ENCODE assay signal across 16 mouse cellular contexts in genomic region chr13:52615085-52615484, GRCm38 (mm10). TPM values are rescaled to one million over a fixed set of nuclear protein-coding genes. Genes with fewer than 3 reads are reported as not detected.
DNase-seq lines count a peak whose midpoint lies in the region; ATAC-seq and TF ChIP-seq lines count a peak whose summit lies in the region.
"Had no signal": no experiment of that assay in that cellular context is flagged by ENCODE, and none has a peak within 500 bp of the region (broad histone marks: within the 10 kb centered on the region; RNA-seq: fewer than 3 reads in every experiment).

No protein-coding gene starts in this region.

- H3K4me2 ChIP-seq in kidney, embryonic 15.5 days, result no peak overlapping the region
- no peak overlapping the region for H3K4me2 ChIP-seq in kidney, embryonic 16.5 days (replicated peaks; ENCODE audit: low read depth, low read length)
- H3K4me2 ChIP-seq in liver, embryonic 16.5 days (ENCODE audit: low read depth, low read length), result no peak overlapping the region
- H3K4me2 ChIP-seq: heart, embryonic 11.5 days; lung, embryonic 15.5 days; stomach, embryonic 15.5 days had no signal

- no peak overlapping the region for H3K4me3 ChIP-seq in kidney, embryonic 15.5 days (replicated peaks)
- H3K4me3 ChIP-seq in kidney, embryonic 16.5 days (ENCODE audit: low read length), result no peak overlapping the region
- H3K4me3 ChIP-seq in brown adipose tissue, adult 24 weeks (ENCODE audit: insufficient read depth, low read depth, low read length), result no peak overlapping the region
- H3K4me3 ChIP-seq in liver, embryonic 16.5 days (ENCODE audit: low read depth, low read length), result no peak overlapping the region
- no peak overlapping the region for H3K4me3 ChIP-seq in layer of hippocampus, adult 2 months
- H3K4me3 ChIP-seq: hindbrain, embryonic 10.5 days; lung, embryonic 15.5 days; stomach, embryonic 15.5 days had no signal

- H3K27me3 ChIP-seq in kidney, embryonic 15.5 days, result no peaks in the 10 kb centered on the region
- H3K27me3 ChIP-seq in kidney, embryonic 16.5 days (ENCODE audit: insufficient read depth, low read length), result no peaks in the 10 kb centered on the region
- no peaks in the 10 kb centered on the region for H3K27me3 ChIP-seq in liver, embryonic 16.5 days (ENCODE audit: control insufficient read depth, insufficient read depth, low read depth, low read length)
- H3K27me3 ChIP-seq: lung, embryonic 15.5 days; stomach, embryonic 15.5 days had no signal

- H3K9me3 ChIP-seq in kidney, embryonic 15.5 days (replicated peaks), result no peaks in the 10 kb centered on the region
- no peaks in the 10 kb centered on the region for H3K9me3 ChIP-seq in kidney, embryonic 16.5 days (ENCODE audit: low read length)
- no peaks in the 10 kb centered on the region for H3K9me3 ChIP-seq in liver, embryonic 16.5 days (replicated peaks; ENCODE audit: control insufficient read depth, low read length)
- H3K9me3 ChIP-seq: hindbrain, embryonic 10.5 days; lung, embryonic 15.5 days; stomach, embryonic 15.5 days had no signal

- peak; percentile 61 for DNase-seq in 416B (ENCODE audit: low read depth)
- DNase-seq in layer of hippocampus, adult 2 months (ENCODE audit: low spot score in 2 of 2), result no peak
- DNase-seq in urinary bladder, postnatal 10 days (ENCODE audit: low spot score), result no peak
- DNase-seq in cerebellum, adult 8-10 months, result no peak
- DNase-seq: gastrocnemius, postnatal 10 days; kidney, adult 2 months; right cerebral cortex, postnatal 25 days had no signal

- peak overlapping the region; percentile 37; the same call in 1 of the 2 replicates for H3K27ac ChIP-seq in kidney, embryonic 15.5 days
- H3K27ac ChIP-seq in kidney, embryonic 16.5 days (ENCODE audit: low read length), result no peak overlapping the region
- peak overlapping the region; percentile 32; the same call in 1 of the 2 replicates for H3K27ac ChIP-seq in brown adipose tissue, adult 24 weeks (replicated peaks; ENCODE audit: low read depth, low read length)
- H3K27ac ChIP-seq in liver, embryonic 16.5 days (ENCODE audit: low read length), result peak overlapping the region; percentile 35
- H3K27ac ChIP-seq in layer of hippocampus, adult 2 months, result no peak overlapping the region
- H3K27ac ChIP-seq: hindbrain, embryonic 10.5 days; lung, embryonic 15.5 days; stomach, embryonic 15.5 days had no signal

- no peak for TF ChIP-seq CTCF in layer of hippocampus, adult 2 months (conservative IDR thresholded peaks at IDR 0.05)

- ATAC-seq in kidney, embryonic 15.5 days (replicated peaks; ENCODE audit: low FRiP score), result no peak
- no peak for ATAC-seq in kidney, embryonic 16.5 days (ENCODE audit: low FRiP score, low TSS enrichment)
- peak; percentile 19; the same call in 1 of the 2 replicates for ATAC-seq in liver, embryonic 16.5 days (ENCODE audit: low read depth)
- ATAC-seq: forebrain, embryonic 16.5 days had no signal

- no peaks in the 10 kb centered on the region for H3K4me1 ChIP-seq in kidney, embryonic 15.5 days
- no peaks in the 10 kb centered on the region for H3K4me1 ChIP-seq in kidney, embryonic 16.5 days (ENCODE audit: insufficient read depth, low read length)
- H3K4me1 ChIP-seq in brown adipose tissue, adult 24 weeks (ENCODE audit: control insufficient read depth, insufficient read depth, insufficient read length, low read length), result no peaks in the 10 kb centered on the region
- peaks cover 3% of the 10 kb centered on the region for H3K4me1 ChIP-seq in liver, embryonic 16.5 days (ENCODE audit: control insufficient read depth, low read depth, low read length)
- H3K4me1 ChIP-seq: lung, embryonic 15.5 days; stomach, embryonic 15.5 days had no signal

- WGBS in kidney, embryonic 15.5 days, result 75% methylated on average over 4 of the region's 4 CpGs
- 69% methylated on average over 4 of the region's 4 CpGs for WGBS in kidney, embryonic 16.5 days
- WGBS in liver, embryonic 16.5 days (ENCODE audit: insufficient replicate concordance), result 30% methylated on average over 4 of the region's 4 CpGs

- H3K9ac ChIP-seq in kidney, embryonic 15.5 days, result no peak overlapping the region
- no peak overlapping the region for H3K9ac ChIP-seq in kidney, embryonic 16.5 days (replicated peaks; ENCODE audit: low read length)
- H3K9ac ChIP-seq in liver, embryonic 16.5 days (ENCODE audit: low read depth, low read length), result no peak overlapping the region
- H3K9ac ChIP-seq: lung, embryonic 15.5 days; stomach, embryonic 15.5 days had no signal

- H3K36me3 ChIP-seq in kidney, embryonic 15.5 days, result no peaks in the 10 kb centered on the region
- 0 out of 2 replicates have a peak, but pooled peaks cover 4% of the 10 kb centered on the region for H3K36me3 ChIP-seq in kidney, embryonic 16.5 days (ENCODE audit: insufficient read depth, low read length)
- H3K36me3 ChIP-seq in liver, embryonic 16.5 days (ENCODE audit: control insufficient read depth, insufficient read depth), result no peaks in the 10 kb centered on the region
- H3K36me3 ChIP-seq: hindbrain, embryonic 10.5 days; lung, embryonic 15.5 days; stomach, embryonic 15.5 days had no signal

RNA-seq across cellular contexts. Expression of gene Syk, which starts 32.1 kb away (rescaled TPM):
- 7.4 and 7.5 TPM in 2 replicates for polyA plus RNA-seq in kidney, embryonic 15.5 days (2015; fragmentation: Nextera tagmentation; extraction: Ambion mirVana)
- 7.5 and 7.6 TPM in 2 replicates for polyA plus RNA-seq in kidney, embryonic 16.5 days (2015; fragmentation: Nextera tagmentation; extraction: Ambion mirVana)
- 2.7 and 3.8 TPM in 2 replicates for polyA plus RNA-seq in brown adipose tissue, adult 24 weeks (2012; ENCODE audit: insufficient read depth, insufficient read length, missing spikeins)
- polyA plus RNA-seq in liver, embryonic 16.5 days (2015; fragmentation: Nextera tagmentation; extraction: Ambion mirVana), result 5.3 and 5.9 TPM in 2 replicates
- 1 to 10 TPM; 3.1 TPM for total RNA-seq in layer of hippocampus, adult 2 months (2021)

Comparison
In these comparisons a context has a peak if more than half of its experiments do, and no peak if none do; other contexts are left out.
1. H3K27ac ChIP-seq: peak in kidney, embryonic 15.5 days (single experiment), brown adipose tissue, adult 24 weeks (single experiment) and liver, embryonic 16.5 days (single experiment); none in kidney, embryonic 16.5 days (single experiment) and layer of hippocampus, adult 2 months (single experiment).